Mouse (Mus musculus) frontal cortex, adult 2 months (tissue): ENCODE results near the gene Ankrd36. TPM values are rescaled to one million over a fixed set of nuclear protein-coding genes. Genes with fewer than 3 reads are reported as not detected.

ENCODE experiments used
- DNase-seq, 2 experiments: peaks; one replicate each; pipeline ENCODE4 v3.0.0; 2022; ENCODE audit warnings: low spot score in 1 of 2; ENCODE audit errors: extremely low spot score in 1 of 2
- polyA plus RNA-seq: library from polyadenylated mRNA; depleted of rRNA; stranded (reverse); fragments of >200 nt; gene quantifications from 2 replicates; pipeline ENCODE4 v1.2.3, GENCODE M21; 2012

Gene Ankrd36
- polyA plus RNA-seq, 1 experiment = not detected

GRCm38 (mm10) chr11:5629033-5629432 lies 59.5 kb downstream of the Ankrd36 start:
- peak in 1 of 2 experiments; percentile 54 for DNase-seq

- no peak for DNase-seq
Observed at GRCm38 (mm10) chr11:5643085-5643484, 73.6 kb downstream of the Ankrd36 start.

- DNase-seq = no peak
Observed at GRCm38 (mm10) chr11:5650321-5650720, 80.8 kb downstream of the Ankrd36 start.

- no peak for DNase-seq
Observed at GRCm38 (mm10) chr11:5682541-5682940, 113.1 kb downstream of the Ankrd36 start.

GRCm38 (mm10) chr11:5684283-5684682 lies 114.8 kb downstream of the Ankrd36 start:
- no peak for DNase-seq

- DNase-seq = peak in 1 of 2 experiments; percentile 74
Observed at GRCm38 (mm10) chr11:5691775-5692174, 122.3 kb downstream of the Ankrd36 start.

- no peak for DNase-seq
Observed at GRCm38 (mm10) chr11:5700808-5701207, 131.3 kb downstream of the Ankrd36 start.

GRCm38 (mm10) chr11:5701300-5701699 lies 131.8 kb downstream of the Ankrd36 start:
- no peak for DNase-seq

GRCm38 (mm10) chr11:5701821-5702220 lies 132.3 kb downstream of the Ankrd36 start:
- no peak for DNase-seq

- no peak for DNase-seq
Observed at GRCm38 (mm10) chr11:5702271-5702956, 132.9 kb downstream of the Ankrd36 start.

GRCm38 (mm10) chr11:5702957-5703332 lies 133.5 kb downstream of the Ankrd36 start:
- no peak for DNase-seq

- no peak for DNase-seq
Observed at GRCm38 (mm10) chr11:5703341-5703740, 133.9 kb downstream of the Ankrd36 start.

- no peak for DNase-seq
Observed at GRCm38 (mm10) chr11:5705972-5706371, 136.5 kb downstream of the Ankrd36 start.

GRCm38 (mm10) chr11:5706874-5707529 lies 137.5 kb downstream of the Ankrd36 start:
- peak in 1 of 2 experiments; percentile 32 for DNase-seq

GRCm38 (mm10) chr11:5707530-5708353 lies 138.3 kb downstream of the Ankrd36 start:
- peak in 1 of 2 experiments; percentile 88 for DNase-seq

- DNase-seq = no peak
Observed at GRCm38 (mm10) chr11:5715179-5715578, 145.7 kb downstream of the Ankrd36 start.

GRCm38 (mm10) chr11:5715630-5716105 lies 146.2 kb downstream of the Ankrd36 start, which contains the start of gene Mrps24:
Mrps24 (minus strand) TSS chr11:5715680.
- DNase-seq = no peak

GRCm38 (mm10) chr11:5716246-5716645 lies 146.8 kb downstream of the Ankrd36 start:
- DNase-seq = no peak

GRCm38 (mm10) chr11:5716938-5717705 lies 147.6 kb downstream of the Ankrd36 start:
- no peak for DNase-seq

GRCm38 (mm10) chr11:5718611-5719354 lies 149.3 kb downstream of the Ankrd36 start:
- no peak for DNase-seq
